In genomic region chr12:82394118-82394861, GRCm38 (mm10) we compare ENCODE assay signal across 10 mouse cellular contexts.
A peak's percentile ranks its signal among the peaks of the same experiment; 100 is the strongest.
DNase-seq lines count a peak whose midpoint lies in the region; ATAC-seq and TF ChIP-seq lines count a peak whose summit lies in the region.
"Had no signal": no experiment of that assay in that cellular context is flagged by ENCODE, and none has a peak within 500 bp of the region (broad histone marks: within the 10 kb centered on the region; RNA-seq: fewer than 3 reads in every experiment).

No protein-coding gene starts in this region.

- no peak overlapping the region for H3K4me3 ChIP-seq in liver, postnatal 0 days (ENCODE audit: low read depth, low read length)
- no peak overlapping the region for H3K4me3 ChIP-seq in liver, embryonic 11.5 days (ENCODE audit: low read depth, low read length)
- H3K4me3 ChIP-seq: embryonic facial prominence, embryonic 15.5 days had no signal

- H3K27me3 ChIP-seq in liver, postnatal 0 days (ENCODE audit: insufficient read depth, low read length) = no peaks in the 10 kb centered on the region
- H3K27me3 ChIP-seq in liver, embryonic 11.5 days (replicated peaks; ENCODE audit: control insufficient read depth, insufficient read depth, low read length) = no peaks in the 10 kb centered on the region
- H3K27me3 ChIP-seq: embryonic facial prominence, embryonic 15.5 days had no signal

- DNase-seq in frontal cortex, postnatal 25 days (ENCODE audit: low spot score in 2 of 2) = no peak
- DNase-seq in liver, postnatal 0 days = no peak
- DNase-seq in liver, embryonic 11.5 days (ENCODE audit: low spot score) = no peak
- DNase-seq in cerebellum, postnatal 10 days = no peak
- no peak for DNase-seq in urinary bladder, postnatal 4 days (ENCODE audit: low spot score in 2 of 2)

- H3K36me3 ChIP-seq in liver, postnatal 0 days (replicated peaks; ENCODE audit: insufficient read depth, low read length) = 0 out of 2 replicates have a peak, but pooled peaks cover 5% of the 10 kb centered on the region
- no peaks in the 10 kb centered on the region for H3K36me3 ChIP-seq in liver, embryonic 11.5 days (ENCODE audit: control insufficient read depth, insufficient read depth, low read length)

- no peak for TF ChIP-seq CTCF in liver, postnatal 0 days (IDR thresholded peaks at IDR 0.05; ENCODE audit: low read depth)

- peak overlapping the region; percentile 30; the same call in 1 of the 2 replicates for H3K4me2 ChIP-seq in liver, postnatal 0 days (ENCODE audit: low read depth, low read length)
- no peak overlapping the region for H3K4me2 ChIP-seq in liver, embryonic 11.5 days
- H3K4me2 ChIP-seq: embryonic facial prominence, embryonic 15.5 days had no signal

- WGBS in liver, postnatal 0 days (ENCODE audit: insufficient replicate concordance) = 39% methylated on average over 8 of the region's 8 CpGs
- 55% methylated on average over 8 of the region's 8 CpGs for WGBS in liver, embryonic 11.5 days

- H3K9ac ChIP-seq in liver, postnatal 0 days (replicated peaks) = no peak overlapping the region
- no peak overlapping the region for H3K9ac ChIP-seq in liver, embryonic 11.5 days (ENCODE audit: low read depth, low read length)
- H3K9ac ChIP-seq: embryonic facial prominence, embryonic 15.5 days had no signal

- ATAC-seq in frontal cortex, adult (ENCODE audit: low TSS enrichment) = peak; percentile 36; the same call in 1 of the 2 replicates
- ATAC-seq in liver, postnatal 0 days = no peak
- no peak for ATAC-seq in liver, embryonic 11.5 days (replicated peaks; ENCODE audit: low FRiP score)
- peak; percentile 68 for ATAC-seq in activated CD4-positive, CD25-positive, alpha-beta regulatory T cell, adult 4 months
- ATAC-seq in megakaryocyte progenitor cell, adult 5-6 weeks (replicated peaks; ENCODE audit: poor library complexity) = peak; percentile 58

- H3K27ac ChIP-seq in liver, postnatal 0 days (ENCODE audit: low read depth) = no peak overlapping the region
- H3K27ac ChIP-seq in liver, embryonic 11.5 days (ENCODE audit: low read depth, low read length) = no peak overlapping the region
- H3K27ac ChIP-seq: embryonic facial prominence, embryonic 15.5 days; macrophage had no signal

- no peaks in the 10 kb centered on the region for H3K9me3 ChIP-seq in liver, postnatal 0 days (ENCODE audit: low read length)
- no peaks in the 10 kb centered on the region for H3K9me3 ChIP-seq in liver, embryonic 11.5 days (ENCODE audit: control insufficient read depth, low read length)
- H3K9me3 ChIP-seq: embryonic facial prominence, embryonic 15.5 days had no signal

- no peak for TF ChIP-seq EP300 in liver, postnatal 0 days (IDR thresholded peaks at IDR 0.05; ENCODE audit: low read depth)

- peaks cover 14% of the 10 kb centered on the region for H3K4me1 ChIP-seq in liver, postnatal 0 days (ENCODE audit: insufficient read depth)
- H3K4me1 ChIP-seq in liver, embryonic 11.5 days (replicated peaks; ENCODE audit: control insufficient read depth, insufficient read depth, low read length) = peaks cover 5% of the 10 kb centered on the region; the same call in 1 of the 2 replicates

Comparison
In these comparisons a context has a peak if more than half of its experiments do, and no peak if none do; other contexts are left out.
1. ATAC-seq: peak in frontal cortex, adult (single experiment), activated CD4-positive, CD25-positive, alpha-beta regulatory T cell, adult 4 months (single experiment) and megakaryocyte progenitor cell, adult 5-6 weeks (single experiment); none in liver, postnatal 0 days (single experiment) and liver, embryonic 11.5 days (single experiment).